Mouse (Mus musculus): ENCODE data around the gene Lrba. TPM values are rescaled to one million over a fixed set of nuclear protein-coding genes. Genes with fewer than 3 reads are reported as not detected.

Gene Lrba
- total RNA-seq, 2 experiments from 2014 or later, result 22.2 to 26.6 TPM

- no peak for DNase-seq (ENCODE audit: low spot score in 2 of 2)
Measured at GRCm38 (mm10) chr3:86489992-86490391, 265.5 kb downstream of the Lrba start.

GRCm38 (mm10) chr3:86500586-86500985, 276.1 kb downstream of the Lrba start:
- DNase-seq (ENCODE audit: low spot score in 2 of 2), result no peak

GRCm38 (mm10) chr3:86518506-86519109, 294.1 kb downstream of the Lrba start:
- DNase-seq (ENCODE audit: low spot score in 2 of 2), result no peak

- no peak for DNase-seq (ENCODE audit: low spot score in 2 of 2)
Measured at GRCm38 (mm10) chr3:86522880-86523505, 298.5 kb downstream of the Lrba start.

GRCm38 (mm10) chr3:86531531-86532269, 307.2 kb downstream of the Lrba start:
- DNase-seq (ENCODE audit: low spot score in 2 of 2), result no peak

GRCm38 (mm10) chr3:86536751-86537150, 312.3 kb downstream of the Lrba start:
- no peak for DNase-seq (ENCODE audit: low spot score in 2 of 2)

GRCm38 (mm10) chr3:86538645-86539554, 314.4 kb downstream of the Lrba start:
- DNase-seq (ENCODE audit: low spot score in 2 of 2), result no peak

GRCm38 (mm10) chr3:86539555-86540168, 315.2 kb downstream of the Lrba start:
- no peak for DNase-seq (ENCODE audit: low spot score in 2 of 2)

- DNase-seq (ENCODE audit: low spot score in 2 of 2), result no peak
Measured at GRCm38 (mm10) chr3:86541074-86541614, 316.7 kb downstream of the Lrba start.

- DNase-seq (ENCODE audit: low spot score in 2 of 2), result no peak
Measured at GRCm38 (mm10) chr3:86541863-86542397, 317.4 kb downstream of the Lrba start.

GRCm38 (mm10) chr3:86544785-86545184, 320.3 kb downstream of the Lrba start:
- no peak for DNase-seq (ENCODE audit: low spot score in 2 of 2)

- no peak for DNase-seq (ENCODE audit: low spot score in 2 of 2)
Measured at GRCm38 (mm10) chr3:86545945-86546344, 321.5 kb downstream of the Lrba start.

- DNase-seq (ENCODE audit: low spot score in 2 of 2), result peak in 1 of 2 experiments; percentile 55
Measured at GRCm38 (mm10) chr3:86546471-86547250, 322.2 kb downstream of the Lrba start.

- no peak for DNase-seq (ENCODE audit: low spot score in 2 of 2)
Measured at GRCm38 (mm10) chr3:86547251-86547791, 322.8 kb downstream of the Lrba start.

- no peak for DNase-seq (ENCODE audit: low spot score in 2 of 2)
Measured at GRCm38 (mm10) chr3:86548091-86549015, 323.9 kb downstream of the Lrba start, which contains the start of gene Mab21l2. Gene Mab21l2, minus strand, starts transcription at chr3:86548629.

- no peak for DNase-seq (ENCODE audit: low spot score in 2 of 2)
Measured at GRCm38 (mm10) chr3:86550301-86551010, 326.0 kb downstream of the Lrba start.

GRCm38 (mm10) chr3:86551011-86551728, 326.7 kb downstream of the Lrba start:
- DNase-seq (ENCODE audit: low spot score in 2 of 2), result no peak

All from layer of hippocampus, postnatal 14 days (tissue).